Mouse (Mus musculus) midbrain, postnatal 0 days (tissue): ENCODE results near the gene Sycn. TPM values are rescaled to one million over a fixed set of nuclear protein-coding genes. Genes with fewer than 3 reads are reported as not detected.
A peak's percentile ranks its signal among the peaks of the same experiment; 100 is the strongest.
"Not testable (repeated sequence)": the region's sequence is repeated elsewhere in the genome, so short reads cannot be mapped to it uniquely, and the experiment has no call there.

Source experiments
- ATAC-seq: fragments of 200-750 bp; cut with Nextera tagmentation; 2 replicates; pipeline ENCODE4 v1.8.0; 2017; ENCODE audit warnings: moderate number of reproducible peaks, mild to moderate bottlenecking, moderate TSS enrichment, moderate library complexity; ENCODE audit not compliant: low FRiP score
- DNase-seq: peaks from one replicate; pipeline ENCODE4 v3.0.0-alpha.2; 2015; ENCODE audit warnings: low spot score
- H3K27ac ChIP-seq: fragments of 300-500 bp; sonication (generic); 2 replicates; pipeline ENCODE4 v1.5.1; 2014; ENCODE audit warnings: low read depth, mild to moderate bottlenecking, low read length, mixed read lengths
- H3K27me3 ChIP-seq: fragments of 300-500 bp; sonication (generic); 2 replicates; pipeline ENCODE4 v1.6.1; 2014; ENCODE audit warnings: low read length, control low read depth, mixed read lengths; ENCODE audit not compliant: insufficient read depth
- H3K36me3 ChIP-seq: fragments of 300-500 bp; sonication (generic); 2 replicates; pipeline ENCODE4 v1.6.1; 2014; ENCODE audit warnings: low read length, control low read depth, mixed read lengths; ENCODE audit not compliant: insufficient read depth
- H3K4me1 ChIP-seq: fragments of 300-500 bp; sonication (generic); 2 replicates; pipeline ENCODE4 v1.6.1; 2014; ENCODE audit warnings: mild to moderate bottlenecking, control low read depth, antibody characterized with exemption, low read length, mixed read lengths; ENCODE audit not compliant: insufficient read depth
- H3K4me2 ChIP-seq: fragments of 300-500 bp; sonication (generic); 2 replicates; pipeline ENCODE4 v1.6.1; 2014; ENCODE audit warnings: low read depth, mild to moderate bottlenecking, low read length, mixed read lengths; ENCODE audit not compliant: poor library complexity, severe bottlenecking
- H3K4me3 ChIP-seq: fragments of 300-500 bp; sonication (generic); 2 replicates; pipeline ENCODE4 v1.5.1; 2014; ENCODE audit warnings: low read depth, mild to moderate bottlenecking, low read length, moderate library complexity
- H3K9ac ChIP-seq: fragments of 300-500 bp; sonication (generic); replicated peaks from 2 replicates; pipeline ENCODE4 v1.6.1; 2014; ENCODE audit warnings: mild to moderate bottlenecking, low read length, moderate library complexity, mixed read lengths; ENCODE audit not compliant: poor library complexity, severe bottlenecking
- H3K9me3 ChIP-seq: fragments of 300-500 bp; sonication (generic); 2 replicates; pipeline ENCODE4 v1.6.1; 2016; ENCODE audit warnings: low read length, control low read depth
- CTCF ChIP-seq: IDR thresholded peaks from 2 replicates; pipeline ENCODE4 v1.5.1; 2016; ENCODE audit warnings: antibody characterized with exemption, mild to moderate bottlenecking
- WGBS: fragments of 180-500 bp; shearing (Covaris S2); extraction: QIAGEN DNeasy Blood & Tissue Kit; methylation state at CpG from one replicate; pipeline ENCODE4 v1.1.7; 2014; 5-methylcytosine and 5-hydroxymethylcytosine counted together
- polyA plus RNA-seq: library from polyadenylated mRNA; unstranded; fragments of >200 nt; fragmentation: Nextera tagmentation; extraction: Ambion mirVana; gene quantifications from 2 replicates; pipeline ENCODE4 v1.2.1, GENCODE M21; 2015
- total RNA-seq: library from RNA; depleted of rRNA; stranded (reverse); fragments of >200 nt; gene quantifications from 2 replicates; pipeline ENCODE4 v1.2.3, GENCODE M21; 2014

Gene Sycn
- total and polyA plus RNA-seq, 2 experiments from 2014 or later = not detected

GRCm38 (mm10) chr7:28511441-28511840, 29.2 kb upstream of the Sycn start:
- 67% methylated on average over 8 of the region's 8 CpGs for WGBS
- Histone ChIP-seq H3K27ac (no peak overlapping the region), H3K4me1 (no peaks in the 10 kb centered on the region), H3K9me3 (no peaks in the 10 kb centered on the region), H3K36me3 (no peaks in the 10 kb centered on the region), H3K4me2 (no peak overlapping the region), H3K4me3 (no peak overlapping the region), H3K27me3 (no peaks in the 10 kb centered on the region), H3K9ac (no peak overlapping the region)
- TF ChIP-seq CTCF = no peak
- no peak for ATAC-seq
- no peak for DNase-seq

DNA sequence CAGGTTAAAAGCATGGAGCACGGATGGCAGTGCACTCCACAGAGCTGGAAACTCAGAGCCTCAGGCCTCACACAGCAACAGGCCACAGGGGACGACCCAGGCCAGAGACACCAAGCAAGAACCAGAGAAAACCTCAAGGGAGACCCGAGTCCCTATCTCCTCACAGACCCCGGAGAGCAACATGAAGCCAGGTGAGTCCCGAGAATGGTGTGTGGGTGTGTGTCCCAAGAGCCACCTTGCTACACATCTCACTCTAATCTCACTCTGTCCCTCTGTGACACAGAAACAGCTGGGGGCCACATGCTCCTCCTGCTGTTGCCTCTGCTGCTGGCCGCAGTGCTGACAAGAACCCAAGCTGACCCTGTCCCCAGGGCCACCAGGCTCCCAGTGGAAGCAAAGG, 18.1 kb upstream of the Sycn start, which contains the start of gene Ifnl3:
Ifnl3 (plus strand) TSS at position 301 of the 400 bp plus-strand sequence.
- not testable (repeated sequence) for H3K9ac ChIP-seq, H3K4me3 ChIP-seq, H3K4me1 ChIP-seq, H3K27ac ChIP-seq, DNase-seq, H3K36me3 ChIP-seq, ATAC-seq, H3K4me2 ChIP-seq, H3K27me3 ChIP-seq, H3K9me3 ChIP-seq
- WGBS = 70% methylated on average over 5 of the region's 6 CpGs

DNA sequence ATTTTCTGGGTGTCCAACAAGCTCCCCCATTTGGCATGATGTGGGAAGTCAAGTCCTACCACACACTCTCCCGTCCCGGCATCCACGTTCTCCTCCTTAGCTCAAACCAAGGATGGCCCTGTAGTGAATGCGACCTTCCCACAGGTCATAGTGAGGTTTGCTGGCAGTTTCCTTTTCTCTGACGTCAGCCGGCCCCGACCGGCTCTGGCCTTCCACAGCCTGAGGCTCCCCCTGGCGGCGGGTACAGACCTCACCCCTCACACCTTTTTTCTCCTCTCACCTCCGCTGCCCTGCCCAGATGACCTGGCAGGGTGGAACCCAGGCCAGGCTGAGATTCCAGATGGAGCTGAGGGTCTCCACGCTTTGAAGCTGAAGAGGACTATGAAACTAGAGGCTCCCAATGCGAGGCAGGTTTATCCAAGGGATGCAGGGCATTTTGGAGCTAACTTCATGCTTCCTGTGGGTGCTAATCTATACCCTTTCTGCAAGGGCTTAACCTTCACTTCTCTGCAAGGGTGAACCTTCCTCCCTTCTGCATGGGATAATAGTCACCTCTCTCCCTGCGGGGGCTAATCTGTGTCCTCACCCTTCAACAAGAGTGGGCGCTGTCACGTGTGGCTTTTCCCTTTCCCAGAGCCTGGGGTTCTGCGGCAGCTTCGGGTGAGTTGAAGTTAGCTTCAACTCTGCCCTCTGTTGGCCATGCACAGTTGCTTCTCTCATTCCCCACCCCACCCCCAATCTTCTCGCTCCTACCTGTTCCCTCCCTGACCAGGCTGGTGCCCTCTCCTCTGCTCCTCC, 12.6 kb upstream of the Sycn start:
- H3K9ac ChIP-seq = no peak overlapping the region
- ATAC-seq = no peak

GRCm38 (mm10) chr7:28532005-28532404, 8.7 kb upstream of the Sycn start:
- Histone ChIP-seq H3K4me2 (no peak overlapping the region), H3K36me3 (no peaks in the 10 kb centered on the region), H3K27me3 (peaks cover 3% of the 10 kb centered on the region; the same call in 1 of the 2 replicates), H3K4me3 (no peak overlapping the region), H3K4me1 (no peaks in the 10 kb centered on the region), H3K9ac (no peak overlapping the region), H3K27ac (no peak overlapping the region), H3K9me3 (no peaks in the 10 kb centered on the region)
- ATAC-seq (no peak), DNase-seq (no peak)
- WGBS = 71% methylated on average over 8 of the region's 8 CpGs
- no peak for TF ChIP-seq CTCF

More for the DNA sequence above, 12.6 kb upstream of the Sycn start:
- Histone ChIP-seq H3K4me2 (no peak overlapping the region), H3K4me1 (no peaks in the 10 kb centered on the region), H3K27ac (no peak overlapping the region), H3K27me3 (peaks cover 3% of the 10 kb centered on the region; the same call in 1 of the 2 replicates), H3K36me3 (no peaks in the 10 kb centered on the region), H3K9me3 (no peaks in the 10 kb centered on the region), H3K4me3 (no peak overlapping the region)
- DNase-seq = peak; percentile 58
- TF ChIP-seq CTCF = peak; percentile 69
- WGBS = 8% methylated on average over 19 of the region's 19 CpGs

DNA sequence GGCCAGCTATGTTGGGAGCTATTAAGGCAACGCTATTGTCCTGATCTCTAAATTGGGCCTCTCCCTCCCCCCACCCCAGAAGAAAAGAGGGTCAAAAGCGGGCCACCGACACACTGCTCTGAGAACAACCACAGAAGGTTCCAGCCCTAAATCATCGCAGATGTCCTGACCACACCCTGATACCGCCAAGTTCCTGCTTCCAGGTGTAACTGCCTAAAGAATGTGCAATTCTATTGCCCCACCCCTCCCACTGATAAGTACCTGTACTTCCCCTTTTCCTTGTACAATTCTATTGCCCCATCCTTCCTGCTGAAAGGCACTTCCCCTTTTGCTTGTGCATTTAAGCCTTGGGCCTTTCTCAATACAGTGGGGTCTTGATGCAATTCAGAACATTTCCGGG, 1.8 kb upstream of the Sycn start:
- H3K27ac ChIP-seq, H3K36me3 ChIP-seq, ATAC-seq, H3K4me3 ChIP-seq, DNase-seq, H3K4me2 ChIP-seq, H3K9me3 ChIP-seq, H3K9ac ChIP-seq, H3K4me1 ChIP-seq, H3K27me3 ChIP-seq: not testable (repeated sequence)
- WGBS = 95% methylated on average over 6 of the region's 6 CpGs

DNA sequence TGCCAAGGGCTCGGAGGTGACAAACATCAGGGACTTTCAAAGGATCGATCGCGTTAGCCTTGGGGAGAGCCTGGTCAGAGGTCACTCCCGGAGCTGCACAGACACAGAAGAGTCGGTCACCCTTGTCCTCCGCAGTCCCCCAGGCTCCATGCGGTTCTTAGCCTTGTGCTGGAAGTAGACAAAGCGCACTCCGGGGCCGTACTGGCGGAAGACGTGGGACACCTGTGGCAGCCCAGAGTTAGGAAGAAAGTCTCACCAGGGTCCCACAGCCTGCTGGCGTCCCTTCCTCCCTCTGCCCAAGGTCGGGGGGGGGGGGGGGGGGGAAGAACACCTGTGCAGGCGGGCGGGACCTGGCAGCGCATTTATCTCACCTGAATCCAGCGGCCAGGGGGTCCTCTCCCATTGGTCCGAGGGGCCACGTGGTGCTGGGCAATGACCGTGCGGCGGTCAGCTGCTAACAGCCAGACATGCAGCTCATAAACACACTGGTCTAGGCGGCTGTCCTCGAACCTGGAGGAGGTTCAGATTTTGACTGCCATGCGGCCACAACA, 3.4 kb downstream of the Sycn start:
- 5% methylated on average over 23 of the region's 27 CpGs for WGBS
- H3K27me3 ChIP-seq = peaks cover 38% of the 10 kb centered on the region
- peak overlapping the region; percentile 25 for H3K4me3 ChIP-seq
- DNase-seq = no peak
- peak; percentile 42; the same call in 1 of the 2 replicates for ATAC-seq
- no peak overlapping the region for H3K27ac ChIP-seq
- no peaks in the 10 kb centered on the region for H3K9me3 ChIP-seq
- no peak for TF ChIP-seq CTCF
- H3K36me3 ChIP-seq = no peaks in the 10 kb centered on the region
- H3K4me2 ChIP-seq = peak overlapping the region; percentile 50
- H3K9ac ChIP-seq = no peak overlapping the region; the same call in 1 of the 2 replicates
- H3K4me1 ChIP-seq = 0 out of 2 replicates have a peak, but pooled peaks cover 2% of the 10 kb centered on the region
